Mouse (Mus musculus) CD4-positive, CD25-positive, alpha-beta regulatory T cell, adult 4 months (primary cell): ENCODE results near the gene Baiap2l2. TPM values are rescaled to one million over a fixed set of nuclear protein-coding genes. Genes with fewer than 3 reads are reported as not detected.

Experiments
- ATAC-seq: one replicate; pipeline ENCODE4 v1.8.0; 2017
- polyA plus RNA-seq, 2 experiments: library from polyadenylated mRNA; unstranded; fragments of 100-300 nt; shearing (Covaris generic); gene quantifications; one replicate each; pipeline ENCODE4 v1.2.1; 2017

The Baiap2l2 gene
- polyA plus RNA-seq, 2 experiments from 2014 or later: not detected

GRCm38 (mm10) chr15:79208758-79209439 is 76.4 kb downstream of the Baiap2l2 start:
- ATAC-seq: peak; percentile 98

DNA sequence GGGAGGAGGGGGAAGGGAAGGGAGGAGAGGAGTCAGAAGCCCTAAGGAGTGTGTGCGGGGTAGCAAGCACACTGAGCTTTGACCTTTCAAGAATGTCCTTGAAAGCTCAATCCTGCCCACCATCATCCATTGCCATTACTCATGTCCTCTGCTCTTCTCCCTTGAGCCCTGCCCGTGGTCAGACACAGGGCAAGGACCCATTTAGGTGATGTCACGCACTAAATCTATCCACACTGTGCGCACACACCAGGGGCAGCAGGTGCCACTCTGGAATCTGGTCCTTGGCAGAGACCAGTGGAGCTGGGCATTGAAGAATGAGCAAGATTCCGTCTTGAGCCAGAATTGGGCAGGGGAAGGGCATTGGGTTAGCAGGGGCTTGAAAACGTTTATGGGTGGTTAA is 77.1 kb downstream of the Baiap2l2 start:
- ATAC-seq: no peak

Other genes with a start within 250 kb of the Baiap2l2 start
- gene Galr3, start 243.7 kb downstream of the Baiap2l2 start, polyA plus RNA-seq: not detected
- 1 to 10 TPM; 3.5 to 9.6 TPM for gene Ankrd54, start 222.6 kb downstream of the Baiap2l2 start, polyA plus RNA-seq
- 100 to 1,000 TPM; 224 to 263 TPM for gene Eif3l, start 210.4 kb downstream of the Baiap2l2 start, polyA plus RNA-seq
- 10 to 100 TPM; 11.8 to 22.1 TPM for gene Micall1, start 176.6 kb downstream of the Baiap2l2 start, polyA plus RNA-seq
- 100 to 1,000 TPM in 1 of 2 experiments, 10 to 100 TPM in 1; 92.3 to 119 TPM for gene Polr2f, start 144.5 kb downstream of the Baiap2l2 start, polyA plus RNA-seq
- 10 to 100 TPM in 1 of 2 experiments, 1 to 10 TPM in 1; 4.1 to 10.1 TPM for gene 1700088E04Rik, start 144.3 kb downstream of the Baiap2l2 start, polyA plus RNA-seq
- not detected for gene Sox10, start 120.3 kb downstream of the Baiap2l2 start, polyA plus RNA-seq
- gene Pick1, start 56.4 kb downstream of the Baiap2l2 start, polyA plus RNA-seq: 10 to 100 TPM in 1 of 2 experiments, 1 to 10 TPM in 1; 6.0 to 10.5 TPM
- under 1 TPM in 1 of 2 experiments, not detected in 1; 0.52 TPM for gene Gm49486, start 56.1 kb downstream of the Baiap2l2 start, polyA plus RNA-seq
- gene Slc16a8, start 30.8 kb downstream of the Baiap2l2 start, polyA plus RNA-seq: not detected
- gene Pla2g6, start 42.9 kb upstream of the Baiap2l2 start, polyA plus RNA-seq: 10 to 100 TPM; 12.1 to 19.9 TPM
- gene Maff, start 61.1 kb upstream of the Baiap2l2 start, polyA plus RNA-seq: 1 to 10 TPM; 1.3 to 1.9 TPM
- 10 to 100 TPM in 1 of 2 experiments, 1 to 10 TPM in 1; 9.6 to 12.5 TPM for gene Tmem184b, start 118.0 kb upstream of the Baiap2l2 start, polyA plus RNA-seq
- gene Csnk1e, start 170.0 kb upstream of the Baiap2l2 start, polyA plus RNA-seq: 1 to 10 TPM; 3.1 to 6.2 TPM
- gene Kcnj4, start 219.7 kb upstream of the Baiap2l2 start, polyA plus RNA-seq: not detected
- not detected for gene Kdelr3, start 230.9 kb upstream of the Baiap2l2 start, polyA plus RNA-seq